Mouse (Mus musculus): ENCODE results near the gene Ints5.

DNA sequence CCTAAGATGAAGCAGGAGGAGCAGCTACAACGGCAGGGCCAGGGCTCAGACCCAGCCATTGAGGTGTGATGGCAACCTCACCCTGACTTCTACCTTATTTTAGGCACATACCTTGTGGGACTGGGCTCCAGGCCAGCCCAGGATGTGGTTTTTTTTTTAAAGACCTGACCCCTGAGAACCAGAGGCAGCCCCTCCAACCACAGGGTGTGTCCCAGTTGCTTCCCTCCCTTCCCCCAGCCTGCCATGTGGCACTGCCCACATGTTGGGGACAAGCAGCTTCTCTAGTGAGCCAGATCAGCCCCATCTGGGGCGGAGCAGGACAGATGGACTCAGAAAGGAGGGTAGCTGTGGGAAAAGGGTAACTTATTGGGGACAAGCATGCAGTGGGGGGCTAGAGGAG, 34.0 kb downstream of the Ints5 start:
- no peak for TF ChIP-seq TAL1 (IDR thresholded peaks at IDR 0.05; ENCODE audit: low read length)
- TF ChIP-seq GATA1 (IDR thresholded peaks at IDR 0.05; ENCODE audit: low read length): no peak

All from erythroblast, embryonic 14.5 days (primary cell).